In the genomic region with DNA sequence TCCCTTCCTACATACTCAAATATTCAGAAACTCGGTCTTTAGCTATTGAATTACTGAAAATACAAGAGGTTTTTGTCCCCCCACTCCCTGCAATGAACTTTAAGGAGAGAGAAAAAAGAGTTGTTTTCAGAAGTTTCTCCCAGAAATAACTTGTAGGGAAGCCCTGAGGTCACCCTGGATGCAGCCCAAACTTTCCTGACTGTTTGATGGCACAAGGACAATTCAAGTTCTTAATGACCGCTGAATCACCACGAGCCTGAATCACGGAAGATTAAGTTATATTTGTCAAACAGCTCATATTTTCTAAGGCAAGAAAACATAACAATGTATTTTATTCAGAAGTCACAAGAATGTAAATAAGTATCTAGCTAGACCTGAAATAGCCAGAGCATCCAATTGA, we compare ENCODE assay signal across 30 mouse cellular contexts.
DNase-seq lines count a peak whose midpoint lies in the region; ATAC-seq lines count a peak whose summit lies in the region.
"Had no signal": no experiment of that assay in that cellular context is flagged by ENCODE, and none has a peak within 500 bp of the region (broad histone marks: within the 10 kb centered on the region; RNA-seq: fewer than 3 reads in every experiment).

No protein-coding gene starts in this region.

- DNase-seq in adrenal gland, adult 2 months, result peak; percentile 81
- no peak for DNase-seq in adrenal gland, adult 18-20 months (ENCODE audit: low spot score in 2 of 2)
- peak; percentile 13 for DNase-seq in kidney, postnatal 10 days
- no peak for DNase-seq in kidney, postnatal 36 days
- DNase-seq in 3T3-L1 (ENCODE audit: low read depth, low spot score), result peak; percentile 7
- peak; percentile 63 for DNase-seq in adrenal gland, postnatal 10 days
- DNase-seq in midbrain, embryonic 10.5 days (ENCODE audit: low spot score), result no peak
- DNase-seq: cerebellum, adult 11-12 months; cerebellum, adult 9-11 months; embryo, embryonic 11 days; gastrocnemius, postnatal 10 days; heart, adult 2 months; layer of hippocampus, adult 9-11 months; liver; right cerebral cortex, adult 18-20 months; thymus, adult 18-20 months; thymus, postnatal 25 days had no signal

- no peaks in the 10 kb centered on the region for H3K9me3 ChIP-seq in midbrain, embryonic 10.5 days (replicated peaks)
- H3K9me3 ChIP-seq: embryonic facial prominence, embryonic 13.5 days; heart, embryonic 13.5 days; lung, embryonic 15.5 days; neural tube, embryonic 12.5 days had no signal

- peaks cover 7% of the 10 kb centered on the region for H3K4me1 ChIP-seq in midbrain, embryonic 10.5 days
- H3K4me1 ChIP-seq: embryonic facial prominence, embryonic 13.5 days; heart, embryonic 13.5 days; lung, embryonic 15.5 days; neural tube, embryonic 12.5 days had no signal

- no peak overlapping the region for H3K4me3 ChIP-seq in midbrain, embryonic 10.5 days
- H3K4me3 ChIP-seq: embryonic facial prominence, embryonic 13.5 days; erythroblast, embryonic 14.5 days; heart, adult 2 months; heart, embryonic 13.5 days; lung, embryonic 15.5 days; myocyte; neural tube, embryonic 12.5 days had no signal

- no peaks in the 10 kb centered on the region for H3K27me3 ChIP-seq in midbrain, embryonic 10.5 days (ENCODE audit: low read depth, poor library complexity, severe bottlenecking)
- H3K27me3 ChIP-seq: embryonic facial prominence, embryonic 13.5 days; heart, embryonic 13.5 days; lung, embryonic 15.5 days; neural tube, embryonic 12.5 days had no signal

- no peaks in the 10 kb centered on the region for H3K36me3 ChIP-seq in midbrain, embryonic 10.5 days
- H3K36me3 ChIP-seq: embryonic facial prominence, embryonic 13.5 days; heart, embryonic 13.5 days; lung, embryonic 15.5 days; neural tube, embryonic 12.5 days had no signal

- WGBS in midbrain, embryonic 10.5 days, result 95% methylated on average over 4 of the region's 4 CpGs

- no peak overlapping the region for H3K27ac ChIP-seq in midbrain, embryonic 10.5 days (replicated peaks)
- H3K27ac ChIP-seq: embryonic facial prominence, embryonic 13.5 days; heart, adult 2 months; heart, embryonic 13.5 days; hindbrain, embryonic 14.5 days; liver, embryonic 14.5 days; lung, embryonic 15.5 days; neural tube, embryonic 12.5 days; stomach, postnatal 0 days had no signal

- ATAC-seq in CD4-positive, CD25-positive, alpha-beta regulatory T cell, adult 4 months, result no peak
- ATAC-seq: activated CD4-positive, CD25-positive, alpha-beta regulatory T cell, adult 4 months; forebrain, embryonic 16.5 days; intestine, postnatal 0 days had no signal

Comparison
In these comparisons a context has a peak if more than half of its experiments do, and no peak if none do; other contexts are left out.
1. DNase-seq: peak in adrenal gland, adult 2 months (single experiment), kidney, postnatal 10 days (single experiment), 3T3-L1 (single experiment) and adrenal gland, postnatal 10 days (single experiment); none in adrenal gland, adult 18-20 months (0 of 2), kidney, postnatal 36 days (0 of 2) and midbrain, embryonic 10.5 days (single experiment).